Mouse (Mus musculus): ENCODE results near the gene Cbarp. TPM values are rescaled to one million over a fixed set of nuclear protein-coding genes. Genes with fewer than 3 reads are reported as not detected.
A peak's percentile ranks its signal among the peaks of the same experiment; 100 is the strongest.

Gene Cbarp
- polyA plus RNA-seq, 1 experiment from 2014 or later = 5.5 TPM

- Histone ChIP-seq H3K27me3 (replicated peaks; ENCODE audit: insufficient read depth, low read length) (no peaks in the 10 kb centered on the region), H3K9me3 (ENCODE audit: low read length) (no peaks in the 10 kb centered on the region), H3K9ac (replicated peaks; ENCODE audit: low read depth) (no peak overlapping the region), H3K27ac (ENCODE audit: low read length) (no peak overlapping the region), H3K4me3 (ENCODE audit: low read depth, low read length) (no peak overlapping the region), H3K4me1 (ENCODE audit: insufficient read depth, low read depth, low read length) (peaks cover 10% of the 10 kb centered on the region; the same call in 1 of the 2 replicates), H3K4me2 (replicated peaks; ENCODE audit: low read depth, low read length) (no peak overlapping the region), H3K36me3 (ENCODE audit: insufficient read depth, low read length) (0 out of 2 replicates have a peak, but pooled peaks cover 10% of the 10 kb centered on the region)
- no peak for DNase-seq (ENCODE audit: low spot score)
- TF ChIP-seq EP300 (IDR thresholded peaks at IDR 0.05) (no peak), CTCF (IDR thresholded peaks at IDR 0.05) (no peak)
- WGBS = 69% methylated on average over 2 of the region's 2 CpGs
- no peak for ATAC-seq
These were observed 19.0 kb downstream of the Cbarp start for GRCm38 (mm10) chr10:80121639-80122038.

- H3K27ac ChIP-seq (ENCODE audit: low read length) = no peak overlapping the region
- H3K4me3 ChIP-seq (ENCODE audit: low read depth, low read length) = no peak overlapping the region
- no peak for ATAC-seq
- H3K9ac ChIP-seq (replicated peaks; ENCODE audit: low read depth) = no peak overlapping the region
- no peaks in the 10 kb centered on the region for H3K27me3 ChIP-seq (replicated peaks; ENCODE audit: insufficient read depth, low read length)
- no peak for DNase-seq (ENCODE audit: low spot score)
- no peaks in the 10 kb centered on the region for H3K9me3 ChIP-seq (ENCODE audit: low read length)
- TF ChIP-seq CTCF (IDR thresholded peaks at IDR 0.05) = no peak
- TF ChIP-seq EP300 (IDR thresholded peaks at IDR 0.05) = no peak
- WGBS = 38% methylated on average over 2 of the region's 2 CpGs
- 0 out of 2 replicates have a peak, but pooled peaks cover 5% of the 10 kb centered on the region for H3K36me3 ChIP-seq (ENCODE audit: insufficient read depth, low read length)
- no peak overlapping the region for H3K4me2 ChIP-seq (replicated peaks; ENCODE audit: low read depth, low read length)
- peaks cover 10% of the 10 kb centered on the region; the same call in 1 of the 2 replicates for H3K4me1 ChIP-seq (ENCODE audit: insufficient read depth, low read depth, low read length)
These were observed 20.5 kb downstream of the Cbarp start for GRCm38 (mm10) chr10:80120146-80120545.

GRCm38 (mm10) chr10:80118552-80118951 is 22.1 kb downstream of the Cbarp start:
- Histone ChIP-seq H3K4me2 (replicated peaks; ENCODE audit: low read depth, low read length) (no peak overlapping the region; the same call in 1 of the 2 replicates), H3K4me1 (ENCODE audit: insufficient read depth, low read depth, low read length) (peaks cover 10% of the 10 kb centered on the region; the same call in 1 of the 2 replicates), H3K4me3 (ENCODE audit: low read depth, low read length) (peak overlapping the region; percentile 1; the same call in 1 of the 2 replicates), H3K27ac (ENCODE audit: low read length) (no peak overlapping the region), H3K9me3 (ENCODE audit: low read length) (no peaks in the 10 kb centered on the region), H3K9ac (replicated peaks; ENCODE audit: low read depth) (0 out of 2 replicates have a peak overlapping the region, but pooled peaks have one; percentile 92), H3K36me3 (ENCODE audit: insufficient read depth, low read length) (0 out of 2 replicates have a peak, but pooled peaks cover 5% of the 10 kb centered on the region), H3K27me3 (replicated peaks; ENCODE audit: insufficient read depth, low read length) (no peaks in the 10 kb centered on the region)
- DNase-seq (ENCODE audit: low spot score) (no peak), ATAC-seq (no peak)
- TF ChIP-seq EP300 (IDR thresholded peaks at IDR 0.05) (no peak), CTCF (IDR thresholded peaks at IDR 0.05) (no peak)
- WGBS = 56% methylated on average over 6 of the region's 6 CpGs

- ATAC-seq (no peak), DNase-seq (ENCODE audit: low spot score) (no peak)
- peak overlapping the region; percentile 96 for H3K4me3 ChIP-seq (ENCODE audit: low read depth, low read length)
- H3K27me3 ChIP-seq (replicated peaks; ENCODE audit: insufficient read depth, low read length) = no peaks in the 10 kb centered on the region
- H3K4me1 ChIP-seq (ENCODE audit: insufficient read depth, low read depth, low read length) = peaks cover 10% of the 10 kb centered on the region; the same call in 1 of the 2 replicates
- H3K9me3 ChIP-seq (ENCODE audit: low read length) = no peaks in the 10 kb centered on the region
- peak overlapping the region; percentile 92 for H3K9ac ChIP-seq (replicated peaks; ENCODE audit: low read depth)
- 27% methylated on average over 1 of the region's 1 CpGs for WGBS
- no peak for TF ChIP-seq CTCF (IDR thresholded peaks at IDR 0.05)
- TF ChIP-seq EP300 (IDR thresholded peaks at IDR 0.05) = no peak
- H3K27ac ChIP-seq (ENCODE audit: low read length) = peak overlapping the region; percentile 88; the same call in 1 of the 2 replicates
- 0 out of 2 replicates have a peak, but pooled peaks cover 5% of the 10 kb centered on the region for H3K36me3 ChIP-seq (ENCODE audit: insufficient read depth, low read length)
- H3K4me2 ChIP-seq (replicated peaks; ENCODE audit: low read depth, low read length) = peak overlapping the region; percentile 83
These were observed 22.9 kb downstream of the Cbarp start for GRCm38 (mm10) chr10:80117736-80118135.

GRCm38 (mm10) chr10:80116927-80117691 is 23.5 kb downstream of the Cbarp start:
- Histone ChIP-seq H3K27ac (ENCODE audit: low read length) (peak overlapping the region; percentile 88), H3K4me3 (ENCODE audit: low read depth, low read length) (peak overlapping the region; percentile 96), H3K4me1 (ENCODE audit: insufficient read depth, low read depth, low read length) (peaks cover 10% of the 10 kb centered on the region; the same call in 1 of the 2 replicates), H3K27me3 (replicated peaks; ENCODE audit: insufficient read depth, low read length) (no peaks in the 10 kb centered on the region), H3K9me3 (ENCODE audit: low read length) (no peaks in the 10 kb centered on the region), H3K9ac (replicated peaks; ENCODE audit: low read depth) (peak overlapping the region; percentile 92), H3K36me3 (ENCODE audit: insufficient read depth, low read length) (0 out of 2 replicates have a peak, but pooled peaks cover 5% of the 10 kb centered on the region), H3K4me2 (replicated peaks; ENCODE audit: low read depth, low read length) (peak overlapping the region; percentile 83)
- DNase-seq (ENCODE audit: low spot score) (peak; percentile 68), ATAC-seq (no peak)
- 2% methylated on average over 30 of the region's 30 CpGs for WGBS
- peak; percentile 51 for TF ChIP-seq CTCF (IDR thresholded peaks at IDR 0.05)
- no peak for TF ChIP-seq EP300 (IDR thresholded peaks at IDR 0.05)

GRCm38 (mm10) chr10:80116563-80116926 is 24.1 kb downstream of the Cbarp start:
- peaks cover 10% of the 10 kb centered on the region; the same call in 1 of the 2 replicates for H3K4me1 ChIP-seq (ENCODE audit: insufficient read depth, low read depth, low read length)
- DNase-seq (ENCODE audit: low spot score) (no peak), ATAC-seq (no peak)
- no peaks in the 10 kb centered on the region for H3K9me3 ChIP-seq (ENCODE audit: low read length)
- H3K27me3 ChIP-seq (replicated peaks; ENCODE audit: insufficient read depth, low read length) = no peaks in the 10 kb centered on the region
- 2% methylated on average over 27 of the region's 27 CpGs for WGBS
- TF ChIP-seq CTCF (IDR thresholded peaks at IDR 0.05) = no peak
- TF ChIP-seq EP300 (IDR thresholded peaks at IDR 0.05) = no peak
- H3K4me2 ChIP-seq (replicated peaks; ENCODE audit: low read depth, low read length) = peak overlapping the region; percentile 83
- H3K4me3 ChIP-seq (ENCODE audit: low read depth, low read length) = peak overlapping the region; percentile 96
- H3K9ac ChIP-seq (replicated peaks; ENCODE audit: low read depth) = peak overlapping the region; percentile 92
- 0 out of 2 replicates have a peak, but pooled peaks cover under 1% of the 10 kb centered on the region for H3K36me3 ChIP-seq (ENCODE audit: insufficient read depth, low read length)
- peak overlapping the region; percentile 88 for H3K27ac ChIP-seq (ENCODE audit: low read length)

Data from lung, postnatal 0 days (tissue).